ENCODE assay signal across 15 mouse cellular contexts in the genomic region with DNA sequence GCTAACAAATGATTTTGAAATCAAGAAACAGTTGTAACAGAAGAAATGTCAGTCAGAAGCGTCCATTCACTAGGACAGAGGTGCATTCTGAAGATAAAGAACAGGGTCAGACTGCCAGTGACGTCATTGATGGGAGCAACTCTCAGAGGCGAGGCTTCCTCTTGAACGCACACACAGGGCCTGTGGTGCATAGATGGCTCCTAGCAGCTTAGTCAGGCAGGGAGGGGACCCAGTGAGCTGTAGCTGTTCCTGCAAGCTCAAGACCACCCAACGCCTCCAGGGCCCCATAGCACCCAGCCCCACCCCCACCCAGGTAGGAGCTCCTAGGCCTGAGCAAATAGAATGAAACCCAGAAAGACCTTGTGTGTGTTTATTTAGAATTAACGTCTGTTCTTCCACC. TPM values are rescaled to one million over a fixed set of nuclear protein-coding genes. Genes with fewer than 3 reads are reported as not detected.
DNase-seq lines count a peak whose midpoint lies in the region; ATAC-seq lines count a peak whose summit lies in the region.
"Had no signal": no experiment of that assay in that cellular context is flagged by ENCODE, and none has a peak within 500 bp of the region (broad histone marks: within the 10 kb centered on the region; RNA-seq: fewer than 3 reads in every experiment).

No protein-coding gene starts in this region.

- no peak overlapping the region for H3K4me3 ChIP-seq in heart, embryonic 16.5 days (ENCODE audit: low read length)
- H3K4me3 ChIP-seq in intestine, embryonic 16.5 days (ENCODE audit: low read length): no peak overlapping the region
- H3K4me3 ChIP-seq: forebrain, embryonic 12.5 days had no signal

- ATAC-seq in heart, embryonic 16.5 days (replicated peaks; ENCODE audit: extremely low read depth, insufficient read depth, low FRiP score): no peak
- ATAC-seq in intestine, embryonic 16.5 days: peak; percentile 27; the same call in 1 of the 2 replicates

- H3K4me1 ChIP-seq in heart, embryonic 16.5 days (ENCODE audit: control insufficient read depth, insufficient read depth, low read length): peaks cover 10% of the 10 kb centered on the region
- H3K4me1 ChIP-seq in intestine, embryonic 16.5 days (ENCODE audit: control insufficient read depth, insufficient read depth, low read length): peaks cover 12% of the 10 kb centered on the region

- intact Hi-C loops in heart, postnatal 25 days (cut with DNase I): no loop called here

- H3K4me2 ChIP-seq in heart, embryonic 16.5 days (ENCODE audit: low read depth, low read length): no peak overlapping the region
- H3K4me2 ChIP-seq in intestine, embryonic 16.5 days (ENCODE audit: low read depth, low read length): no peak overlapping the region
- H3K4me2 ChIP-seq: forebrain, embryonic 12.5 days had no signal

- H3K27ac ChIP-seq in heart, embryonic 16.5 days (ENCODE audit: low read length): peak overlapping the region; percentile 68
- H3K27ac ChIP-seq in intestine, embryonic 16.5 days (ENCODE audit: low read length): peak overlapping the region; percentile 60
- H3K27ac ChIP-seq: forebrain, embryonic 12.5 days had no signal

- no peaks in the 10 kb centered on the region for H3K36me3 ChIP-seq in heart, embryonic 16.5 days (ENCODE audit: control insufficient read depth, insufficient read depth)
- no peaks in the 10 kb centered on the region for H3K36me3 ChIP-seq in intestine, embryonic 16.5 days (ENCODE audit: control insufficient read depth, insufficient read depth, low read length)
- H3K36me3 ChIP-seq: forebrain, embryonic 12.5 days had no signal

- no peaks in the 10 kb centered on the region for H3K27me3 ChIP-seq in heart, embryonic 16.5 days (ENCODE audit: control insufficient read depth, insufficient read depth, low read length)
- H3K27me3 ChIP-seq in intestine, embryonic 16.5 days (replicated peaks; ENCODE audit: control insufficient read depth, insufficient read depth, low read length): no peaks in the 10 kb centered on the region
- H3K27me3 ChIP-seq: CH12.LX; forebrain, embryonic 12.5 days had no signal

- H3K9me3 ChIP-seq in heart, embryonic 16.5 days (replicated peaks; ENCODE audit: control insufficient read depth, low read length): no peaks in the 10 kb centered on the region
- H3K9me3 ChIP-seq in intestine, embryonic 16.5 days (ENCODE audit: control insufficient read depth, low read length): no peaks in the 10 kb centered on the region
- H3K9me3 ChIP-seq: forebrain, embryonic 12.5 days had no signal

- WGBS in heart, embryonic 16.5 days: 33% methylated on average over 6 of the region's 6 CpGs
- WGBS in intestine, embryonic 16.5 days: 27% methylated on average over 6 of the region's 6 CpGs

- 0 out of 2 replicates have a peak overlapping the region, but pooled peaks have one; percentile 10 for H3K9ac ChIP-seq in heart, embryonic 16.5 days (ENCODE audit: low read length)
- H3K9ac ChIP-seq in intestine, embryonic 16.5 days (ENCODE audit: low read depth, low read length): no peak overlapping the region
- H3K9ac ChIP-seq: forebrain, embryonic 12.5 days had no signal

- no peak for DNase-seq in heart, postnatal 25 days (ENCODE audit: low spot score)
- DNase-seq in 3134 (ENCODE audit: extremely low read depth, insufficient read length, low spot score): peak; percentile 68
- peak; percentile 41 for DNase-seq in embryo, embryonic 11 days
- DNase-seq in ovary, postnatal 14 days (ENCODE audit: low spot score): no peak
- no peak for DNase-seq in adrenal gland, postnatal 14 days
- no peak for DNase-seq in gastrocnemius, adult 18-20 months (ENCODE audit: low spot score)
- DNase-seq: cerebellum, postnatal 10 days; gastrocnemius, postnatal 14 days; layer of hippocampus, adult 9-11 months; left cerebral cortex, postnatal 4 days; thymus, postnatal 25 days had no signal

RNA-seq across cellular contexts. Expression of a gene that starts 21.9 kb away (rescaled TPM):
- polyA plus RNA-seq in heart, embryonic 16.5 days (2015; fragmentation: Nextera tagmentation; extraction: Ambion mirVana): 5,077 and 5,310 TPM in 2 replicates
- over 10,000 TPM; 12,975 to 13,062 TPM for total RNA-seq in heart, postnatal 25 days (2021)
- 1,080 and 1,114 TPM in 2 replicates for polyA plus RNA-seq in intestine, embryonic 16.5 days (2015; fragmentation: Nextera tagmentation; extraction: Ambion mirVana)
- 183 and 207 TPM in 2 replicates for total RNA-seq in adrenal gland, postnatal 14 days (2021)
- total RNA-seq in gastrocnemius, adult 18-20 months (2021): over 10,000 TPM; 24,162 to 25,960 TPM

Comparison
In these comparisons a context has a peak if more than half of its experiments do, and no peak if none do; other contexts are left out.
1. DNase-seq: peak in 3134 (single experiment) and embryo, embryonic 11 days (single experiment); none in heart, postnatal 25 days (single experiment), ovary, postnatal 14 days (single experiment), adrenal gland, postnatal 14 days (single experiment) and gastrocnemius, adult 18-20 months (single experiment).
2. RNA of a gene that starts 21.9 kb away (total RNA-seq): 24,162 to 25,960 TPM in gastrocnemius, adult 18-20 months and 12,975 to 13,062 TPM in heart, postnatal 25 days; 183 to 207 TPM in adrenal gland, postnatal 14 days; every median in the first group is over 10 times any median in the second.